Mouse (Mus musculus): ENCODE measurements around the gene Prl2c2.
"Not testable (repeated sequence)": the region's sequence is repeated elsewhere in the genome, so short reads cannot be mapped to it uniquely, and the experiment has no call there.

DNA sequence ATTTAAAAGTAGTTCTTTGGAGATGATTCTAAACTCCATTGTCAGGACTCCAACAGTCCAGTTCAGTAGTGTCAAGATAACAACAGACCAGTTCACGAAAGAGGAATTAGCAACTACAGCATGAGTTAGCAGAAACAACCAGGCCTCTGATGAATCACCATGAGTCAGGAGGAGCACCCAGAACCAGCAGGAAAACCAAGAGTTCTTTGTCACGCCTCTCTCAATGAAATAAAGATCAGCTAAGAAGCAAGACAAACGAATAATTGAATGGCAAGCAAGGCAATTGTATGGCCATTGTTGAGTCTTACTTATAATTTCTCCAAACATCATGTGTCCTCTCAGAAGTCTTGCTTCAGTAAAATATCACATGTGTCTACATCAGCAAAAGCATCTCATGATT, 20.7 kb upstream of the Prl2c2 start:
- not testable (repeated sequence) for TF ChIP-seq NRF1 (IDR thresholded peaks at IDR 0.05; ENCODE audit: insufficient read depth, low read depth, low read length, poor library complexity, severe bottlenecking); MAFK (IDR thresholded peaks at IDR 0.05; ENCODE audit: borderline replicate concordance, low read depth, low read length); POLR2AphosphoS2 (IDR thresholded peaks at IDR 0.05; ENCODE audit: low read length); CTCF (IDR thresholded peaks at IDR 0.05 in 2 of 3, conservative IDR thresholded peaks at IDR 0.05 in 1 of 3; ENCODE audit: control insufficient read depth in 1 of 3, insufficient read depth in 1 of 3, low read depth in 2 of 3, low read length in 3 of 3, poor library complexity in 1 of 3, severe bottlenecking in 1 of 3); TCF12 (IDR thresholded peaks at IDR 0.05; ENCODE audit: low read depth, low read length); ZMIZ1 (IDR thresholded peaks at IDR 0.05; ENCODE audit: low read depth, low read length); TAL1 (IDR thresholded peaks at IDR 0.05; ENCODE audit: low read length); SIN3A (IDR thresholded peaks at IDR 0.05; ENCODE audit: low read length); BHLHE40 (IDR thresholded peaks at IDR 0.05; ENCODE audit: borderline replicate concordance, low read depth, low read length); MAZ (IDR thresholded peaks at IDR 0.05; ENCODE audit: low read depth, low read length); E2F4 (IDR thresholded peaks at IDR 0.05; ENCODE audit: borderline replicate concordance, low read depth, low read length); POLR2A (IDR thresholded peaks at IDR 0.05; ENCODE audit: control insufficient read depth in 1 of 2, insufficient read depth in 1 of 2, low read depth in 1 of 2, low read length in 2 of 2, poor library complexity in 1 of 2)
- peak; percentile 64 to 77; a peak in 3 of 4 replicates for TF ChIP-seq EP300 (IDR thresholded peaks at IDR 0.05; ENCODE audit: low read depth in 1 of 2, low read length in 2 of 2)
- TF ChIP-seq GABPA (IDR thresholded peaks at IDR 0.05; ENCODE audit: low read depth, low read length): peak; percentile 87

All from MEL (cell line).